Mouse (Mus musculus): ENCODE measurements at regions not wholly inside any gene's neighbourhood (a gene's known extent, or its start where the extent isn't known, plus 50 kb on each side); places are given as distances from the start of the nearest gene placed in this dataset.

- TF ChIP-seq ZC3H11A (IDR thresholded peaks at IDR 0.05; ENCODE audit: borderline replicate concordance, low read depth, low read length): no peak
- no peak for TF ChIP-seq ZNF384 (IDR thresholded peaks at IDR 0.05; ENCODE audit: low read depth, low read length)
- TF ChIP-seq MAFK (IDR thresholded peaks at IDR 0.05; ENCODE audit: insufficient read depth, low read depth, low read length): no peak
- no peak for TF ChIP-seq CHD2 (IDR thresholded peaks at IDR 0.05; ENCODE audit: low read depth, low read length)
- TF ChIP-seq HCFC1 (IDR thresholded peaks at IDR 0.05; ENCODE audit: borderline replicate concordance, insufficient read depth, low read length): no peak
- in situ Hi-C loops (cut with MboI; ENCODE audit: low sequenced_read_pairs in 2 of 2, unreplicated experiment in 2 of 2): no loop called here
- no peak for DNase-seq (ENCODE audit: low read depth, low spot score)
These were observed 182.5 kb upstream of the Nr2f2 start for GRCm38 (mm10) chr7:70548936-70549450.

GRCm38 (mm10) chr7:70541881-70542665 lies 175.5 kb upstream of the Nr2f2 start:
- Histone ChIP-seq H3K9me3 (ENCODE audit: control insufficient read depth, insufficient read depth, low read depth, low read length) (no peaks in the 10 kb centered on the region), H3K4me3 (ENCODE audit: insufficient read depth in 1 of 2, low read depth in 1 of 2, low read length in 2 of 2, poor library complexity in 1 of 2, severe bottlenecking in 1 of 2) (no peak overlapping the region)

More at GRCm38 (mm10) chr7:70548936-70549450, 182.5 kb upstream of the Nr2f2 start:
- no peak overlapping the region for H3K27ac ChIP-seq (ENCODE audit: insufficient read depth, low read depth, low read length, poor library complexity, severe bottlenecking)
- H3K4me1 ChIP-seq (ENCODE audit: control insufficient read depth in 2 of 2, insufficient read depth in 2 of 2, low read length in 2 of 2, poor library complexity in 1 of 2): no peaks in the 10 kb centered on the region
- no peaks in the 10 kb centered on the region for H3K36me3 ChIP-seq (ENCODE audit: control insufficient read depth, insufficient read depth, low read length, poor library complexity, severe bottlenecking)
- no peaks in the 10 kb centered on the region for H3K9me3 ChIP-seq (ENCODE audit: control insufficient read depth, insufficient read depth, low read depth, low read length)
- H3K4me3 ChIP-seq (ENCODE audit: insufficient read depth in 1 of 2, low read depth in 1 of 2, low read length in 2 of 2, poor library complexity in 1 of 2, severe bottlenecking in 1 of 2): no peak overlapping the region
- H3K9ac ChIP-seq (ENCODE audit: insufficient read depth, low read depth, low read length, poor library complexity, severe bottlenecking): no peak overlapping the region

GRCm38 (mm10) chr7:70539121-70539642 lies 172.6 kb upstream of the Nr2f2 start:
- no peak for DNase-seq (ENCODE audit: low read depth, low spot score)
- no peak overlapping the region for H3K27ac ChIP-seq (ENCODE audit: insufficient read depth, low read depth, low read length, poor library complexity, severe bottlenecking)

More at GRCm38 (mm10) chr7:70541881-70542665, 175.5 kb upstream of the Nr2f2 start:
- H3K4me1 ChIP-seq (ENCODE audit: control insufficient read depth in 2 of 2, insufficient read depth in 2 of 2, low read length in 2 of 2, poor library complexity in 1 of 2): no peaks in the 10 kb centered on the region
- no peak overlapping the region for H3K9ac ChIP-seq (ENCODE audit: insufficient read depth, low read depth, low read length, poor library complexity, severe bottlenecking)
- no peak for DNase-seq (ENCODE audit: low read depth, low spot score)
- no peaks in the 10 kb centered on the region for H3K36me3 ChIP-seq (ENCODE audit: control insufficient read depth, insufficient read depth, low read length, poor library complexity, severe bottlenecking)
- TF ChIP-seq HCFC1 (IDR thresholded peaks at IDR 0.05; ENCODE audit: borderline replicate concordance, insufficient read depth, low read length) (no peak), CHD2 (IDR thresholded peaks at IDR 0.05; ENCODE audit: low read depth, low read length) (no peak), ZC3H11A (IDR thresholded peaks at IDR 0.05; ENCODE audit: borderline replicate concordance, low read depth, low read length) (no peak), ZNF384 (IDR thresholded peaks at IDR 0.05; ENCODE audit: low read depth, low read length) (no peak), MAFK (IDR thresholded peaks at IDR 0.05; ENCODE audit: insufficient read depth, low read depth, low read length) (no peak)
- in situ Hi-C loops (cut with MboI; ENCODE audit: low sequenced_read_pairs in 2 of 2, unreplicated experiment in 2 of 2): no loop called here
- H3K27ac ChIP-seq (ENCODE audit: insufficient read depth, low read depth, low read length, poor library complexity, severe bottlenecking): no peak overlapping the region

GRCm38 (mm10) chr7:70536046-70536445 lies 169.5 kb upstream of the Nr2f2 start:
- TF ChIP-seq CHD2 (IDR thresholded peaks at IDR 0.05; ENCODE audit: low read depth, low read length): no peak
- no peak for TF ChIP-seq ZNF384 (IDR thresholded peaks at IDR 0.05; ENCODE audit: low read depth, low read length)
- TF ChIP-seq ZC3H11A (IDR thresholded peaks at IDR 0.05; ENCODE audit: borderline replicate concordance, low read depth, low read length): no peak
- TF ChIP-seq MAFK (IDR thresholded peaks at IDR 0.05; ENCODE audit: insufficient read depth, low read depth, low read length): no peak
- no peak for TF ChIP-seq HCFC1 (IDR thresholded peaks at IDR 0.05; ENCODE audit: borderline replicate concordance, insufficient read depth, low read length)
- in situ Hi-C loops (cut with MboI; ENCODE audit: low sequenced_read_pairs in 2 of 2, unreplicated experiment in 2 of 2): no loop called here

More at GRCm38 (mm10) chr7:70539121-70539642, 172.6 kb upstream of the Nr2f2 start:
- no peaks in the 10 kb centered on the region for H3K36me3 ChIP-seq (ENCODE audit: control insufficient read depth, insufficient read depth, low read length, poor library complexity, severe bottlenecking)
- TF ChIP-seq ZC3H11A (IDR thresholded peaks at IDR 0.05; ENCODE audit: borderline replicate concordance, low read depth, low read length) (no peak), CHD2 (IDR thresholded peaks at IDR 0.05; ENCODE audit: low read depth, low read length) (no peak), ZNF384 (IDR thresholded peaks at IDR 0.05; ENCODE audit: low read depth, low read length) (no peak), MAFK (IDR thresholded peaks at IDR 0.05; ENCODE audit: insufficient read depth, low read depth, low read length) (no peak), HCFC1 (IDR thresholded peaks at IDR 0.05; ENCODE audit: borderline replicate concordance, insufficient read depth, low read length) (no peak)
- H3K4me3 ChIP-seq (ENCODE audit: insufficient read depth in 1 of 2, low read depth in 1 of 2, low read length in 2 of 2, poor library complexity in 1 of 2, severe bottlenecking in 1 of 2): no peak overlapping the region
- H3K9ac ChIP-seq (ENCODE audit: insufficient read depth, low read depth, low read length, poor library complexity, severe bottlenecking): no peak overlapping the region
- H3K4me1 ChIP-seq (ENCODE audit: control insufficient read depth in 2 of 2, insufficient read depth in 2 of 2, low read length in 2 of 2, poor library complexity in 1 of 2): no peaks in the 10 kb centered on the region
- no peaks in the 10 kb centered on the region for H3K9me3 ChIP-seq (ENCODE audit: control insufficient read depth, insufficient read depth, low read depth, low read length)
- in situ Hi-C loops (cut with MboI; ENCODE audit: low sequenced_read_pairs in 2 of 2, unreplicated experiment in 2 of 2): no loop called here

More at GRCm38 (mm10) chr7:70536046-70536445, 169.5 kb upstream of the Nr2f2 start:
- no peak overlapping the region for H3K27ac ChIP-seq (ENCODE audit: insufficient read depth, low read depth, low read length, poor library complexity, severe bottlenecking)
- no peak overlapping the region for H3K4me3 ChIP-seq (ENCODE audit: insufficient read depth in 1 of 2, low read depth in 1 of 2, low read length in 2 of 2, poor library complexity in 1 of 2, severe bottlenecking in 1 of 2)
- no peaks in the 10 kb centered on the region for H3K4me1 ChIP-seq (ENCODE audit: control insufficient read depth in 2 of 2, insufficient read depth in 2 of 2, low read length in 2 of 2, poor library complexity in 1 of 2)
- H3K9ac ChIP-seq (ENCODE audit: insufficient read depth, low read depth, low read length, poor library complexity, severe bottlenecking): no peak overlapping the region
- no peaks in the 10 kb centered on the region for H3K36me3 ChIP-seq (ENCODE audit: control insufficient read depth, insufficient read depth, low read length, poor library complexity, severe bottlenecking)
- no peak for DNase-seq (ENCODE audit: low read depth, low spot score)
- no peaks in the 10 kb centered on the region for H3K9me3 ChIP-seq (ENCODE audit: control insufficient read depth, insufficient read depth, low read depth, low read length)
